Comparison of ENCODE assay signal across 12 mouse cellular contexts in the genomic region with DNA sequence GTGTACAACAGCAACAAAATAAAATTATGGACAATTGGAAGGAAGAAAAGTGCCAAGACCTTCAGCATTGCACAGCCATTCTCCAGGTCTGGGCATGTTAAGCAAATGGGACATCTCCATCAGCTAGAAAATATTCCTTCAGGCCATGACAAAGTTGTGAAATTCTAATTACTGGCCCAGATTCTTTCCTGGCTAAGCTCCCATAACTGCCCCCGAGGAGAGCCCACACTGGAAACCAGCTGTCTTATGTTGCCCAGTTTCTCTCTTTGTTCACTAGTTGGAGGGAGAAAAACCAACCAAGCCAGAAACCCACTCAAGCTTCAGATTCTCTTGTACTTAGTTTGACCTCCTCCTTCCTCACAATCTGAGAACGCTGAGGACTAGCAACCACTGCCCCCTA.
DNase-seq lines count a peak whose midpoint lies in the region; ATAC-seq and TF ChIP-seq lines count a peak whose summit lies in the region.
"Had no signal": no experiment of that assay in that cellular context is flagged by ENCODE, and none has a peak within 500 bp of the region (broad histone marks: within the 10 kb centered on the region; RNA-seq: fewer than 3 reads in every experiment).

No protein-coding gene starts in this region.

- no peak for ATAC-seq in forebrain, embryonic 14.5 days
- ATAC-seq in hindbrain, embryonic 16.5 days = peak; percentile 52; the same call in 1 of the 2 replicates
- ATAC-seq in hindbrain, embryonic 14.5 days (ENCODE audit: low FRiP score) = no peak

- DNase-seq in forebrain, embryonic 14.5 days (ENCODE audit: low spot score) = peak; percentile 20
- DNase-seq in forebrain, embryonic 10.5 days (ENCODE audit: extremely low spot score, low spot score) = no peak
- DNase-seq in hindbrain, embryonic 14.5 days (ENCODE audit: low spot score) = no peak
- DNase-seq in 3T3-L1 (ENCODE audit: low read depth, low spot score) = peak; percentile 33
- DNase-seq in fat pad, adult 2 months (ENCODE audit: extremely low read depth, low read depth, low spot score) = peak; percentile 62
- no peak for DNase-seq in kidney, postnatal 4 days
- no peak for DNase-seq in layer of hippocampus, adult 2 months (ENCODE audit: low spot score in 2 of 2)
- DNase-seq: kidney, postnatal 25 days; spleen, adult 18-20 months; thymus, postnatal 36 days had no signal

- no peaks in the 10 kb centered on the region for H3K36me3 ChIP-seq in forebrain, embryonic 14.5 days (ENCODE audit: control insufficient read depth, insufficient read depth, low read length)
- H3K36me3 ChIP-seq in forebrain, embryonic 10.5 days (replicated peaks) = no peaks in the 10 kb centered on the region
- no peaks in the 10 kb centered on the region for H3K36me3 ChIP-seq in hindbrain, embryonic 16.5 days (ENCODE audit: control insufficient read depth, insufficient read depth, low read length)
- no peaks in the 10 kb centered on the region for H3K36me3 ChIP-seq in hindbrain, embryonic 14.5 days (replicated peaks; ENCODE audit: control insufficient read depth, insufficient read depth)

- WGBS in forebrain, embryonic 14.5 days = 54% methylated on average over 2 of the region's 2 CpGs
- 78% methylated on average over 2 of the region's 2 CpGs for WGBS in forebrain, embryonic 10.5 days
- 52% methylated on average over 2 of the region's 2 CpGs for WGBS in hindbrain, embryonic 16.5 days
- 63% methylated on average over 2 of the region's 2 CpGs for WGBS in hindbrain, embryonic 14.5 days

- TF ChIP-seq CTCF in layer of hippocampus, adult 2 months (conservative IDR thresholded peaks at IDR 0.05) = no peak

- H3K9ac ChIP-seq in forebrain, embryonic 14.5 days (ENCODE audit: low read length) = no peak overlapping the region
- H3K9ac ChIP-seq in hindbrain, embryonic 16.5 days (ENCODE audit: low read depth, low read length) = no peak overlapping the region
- H3K9ac ChIP-seq in hindbrain, embryonic 14.5 days = no peak overlapping the region

- H3K4me1 ChIP-seq in forebrain, embryonic 14.5 days (ENCODE audit: control insufficient read depth, insufficient read depth, low read length) = no peaks in the 10 kb centered on the region
- H3K4me1 ChIP-seq in forebrain, embryonic 10.5 days = no peaks in the 10 kb centered on the region
- H3K4me1 ChIP-seq in hindbrain, embryonic 16.5 days (ENCODE audit: control insufficient read depth, insufficient read depth, low read depth, low read length) = no peaks in the 10 kb centered on the region
- H3K4me1 ChIP-seq in hindbrain, embryonic 14.5 days (replicated peaks; ENCODE audit: control insufficient read depth, insufficient read depth, low read length) = no peaks in the 10 kb centered on the region

- no peaks in the 10 kb centered on the region for H3K9me3 ChIP-seq in forebrain, embryonic 14.5 days (replicated peaks; ENCODE audit: control insufficient read depth, low read length)
- H3K9me3 ChIP-seq in forebrain, embryonic 10.5 days = no peaks in the 10 kb centered on the region
- H3K9me3 ChIP-seq in hindbrain, embryonic 16.5 days (ENCODE audit: control insufficient read depth, low read length) = no peaks in the 10 kb centered on the region
- H3K9me3 ChIP-seq in hindbrain, embryonic 14.5 days (ENCODE audit: control insufficient read depth, low read length) = no peaks in the 10 kb centered on the region

- no peaks in the 10 kb centered on the region for H3K27me3 ChIP-seq in forebrain, embryonic 14.5 days (replicated peaks; ENCODE audit: control insufficient read depth, insufficient read depth, low read length)
- H3K27me3 ChIP-seq in forebrain, embryonic 10.5 days (ENCODE audit: poor library complexity, severe bottlenecking) = no peaks in the 10 kb centered on the region
- no peaks in the 10 kb centered on the region for H3K27me3 ChIP-seq in hindbrain, embryonic 16.5 days (replicated peaks; ENCODE audit: control insufficient read depth, insufficient read depth, low read length)
- H3K27me3 ChIP-seq in hindbrain, embryonic 14.5 days (ENCODE audit: control insufficient read depth, insufficient read depth, low read length) = no peaks in the 10 kb centered on the region

- H3K4me2 ChIP-seq in forebrain, embryonic 14.5 days (ENCODE audit: low read length) = no peak overlapping the region
- no peak overlapping the region for H3K4me2 ChIP-seq in hindbrain, embryonic 16.5 days (ENCODE audit: low read length)
- H3K4me2 ChIP-seq in hindbrain, embryonic 14.5 days (replicated peaks) = no peak overlapping the region

- no peak overlapping the region for H3K4me3 ChIP-seq in forebrain, embryonic 14.5 days (ENCODE audit: low read depth, low read length)
- H3K4me3 ChIP-seq in forebrain, embryonic 10.5 days = no peak overlapping the region
- no peak overlapping the region for H3K4me3 ChIP-seq in hindbrain, embryonic 16.5 days (ENCODE audit: low read length)
- no peak overlapping the region for H3K4me3 ChIP-seq in hindbrain, embryonic 14.5 days (replicated peaks; ENCODE audit: low read length)
- H3K4me3 ChIP-seq in layer of hippocampus, adult 2 months = no peak overlapping the region

- H3K27ac ChIP-seq in forebrain, embryonic 14.5 days (ENCODE audit: low read depth, low read length) = no peak overlapping the region
- no peak overlapping the region for H3K27ac ChIP-seq in forebrain, embryonic 10.5 days
- H3K27ac ChIP-seq in hindbrain, embryonic 16.5 days (ENCODE audit: low read depth, low read length) = no peak overlapping the region
- no peak overlapping the region for H3K27ac ChIP-seq in hindbrain, embryonic 14.5 days
- no peak overlapping the region for H3K27ac ChIP-seq in layer of hippocampus, adult 2 months
- H3K27ac ChIP-seq: stomach, postnatal 0 days had no signal

Comparison
In these comparisons a context has a peak if more than half of its experiments do, and no peak if none do; other contexts are left out.
1. DNase-seq: peak in forebrain, embryonic 14.5 days (single experiment), 3T3-L1 (single experiment) and fat pad, adult 2 months (single experiment); none in forebrain, embryonic 10.5 days (single experiment), hindbrain, embryonic 14.5 days (single experiment), kidney, postnatal 4 days (0 of 2) and layer of hippocampus, adult 2 months (0 of 2).